Mouse (Mus musculus) thymus, adult 2 months (tissue): ENCODE data around the gene Slc12a8. TPM values are rescaled to one million over a fixed set of nuclear protein-coding genes. Genes with fewer than 3 reads are reported as not detected.

ENCODE experiments used
- DNase-seq: peaks from one replicate; pipeline ENCODE4 v3.0.0; 2021
- H3K27ac ChIP-seq: fragments of 200-500 bp; 2 replicates; pipeline ENCODE4 v1.5.1; 2012; ENCODE audit warnings: low read length, control low read depth; ENCODE audit not compliant: control insufficient read depth, insufficient read depth
- H3K27me3 ChIP-seq: fragments of 200-500 bp; 2 replicates; pipeline ENCODE4 v1.6.1; 2012; ENCODE audit warnings: mild to moderate bottlenecking, low read length, moderate library complexity, mixed read lengths; ENCODE audit not compliant: control insufficient read depth, insufficient read depth
- H3K36me3 ChIP-seq: fragments of 200-500 bp; 2 replicates; pipeline ENCODE4 v1.6.1; 2012; ENCODE audit warnings: mild to moderate bottlenecking, low read length, moderate library complexity; ENCODE audit not compliant: control insufficient read depth, insufficient read depth
- H3K4me1 ChIP-seq: fragments of 200-500 bp; replicated peaks from 2 replicates; pipeline ENCODE4 v1.6.1; 2012; ENCODE audit warnings: low read length; ENCODE audit not compliant: control insufficient read depth, insufficient read depth
- H3K4me3 ChIP-seq: fragments of 200-500 bp; 2 replicates; pipeline ENCODE4 v1.5.1; 2012; ENCODE audit warnings: mild to moderate bottlenecking, low read length, control low read depth, moderate library complexity; ENCODE audit not compliant: control insufficient read depth, insufficient read depth
- CTCF ChIP-seq: fragments of 200-500 bp; IDR thresholded peaks from 2 replicates; pipeline ENCODE4 v1.5.1; 2012; ENCODE audit warnings: mild to moderate bottlenecking, control low read depth, low read length, moderate library complexity, borderline replicate concordance; ENCODE audit not compliant: control insufficient read depth, poor library complexity, insufficient read depth; ENCODE audit errors: extremely low read depth
- POLR2A ChIP-seq: fragments of 200-500 bp; IDR thresholded peaks from 2 replicates; pipeline ENCODE4 v1.6.1; 2012; ENCODE audit warnings: mild to moderate bottlenecking, low read length, control low read depth, moderate library complexity; ENCODE audit not compliant: control insufficient read depth, poor library complexity, insufficient read depth; ENCODE audit errors: extremely low read depth
- WGBS: fragments of 180-500 bp; shearing (Covaris S2); methylation state at CpG from one replicate; pipeline ENCODE4 v1.1.7; 2018; 5-methylcytosine and 5-hydroxymethylcytosine counted together
- polyA plus RNA-seq: library from polyadenylated mRNA; depleted of rRNA; stranded (reverse); fragments of >200 nt; gene quantifications from 2 replicates; pipeline ENCODE4 v1.2.3, GENCODE M21; 2012

Slc12a8 gene
- polyA plus RNA-seq, 1 experiment, result 0.51 TPM

- Histone ChIP-seq H3K36me3 (no peaks in the 10 kb centered on the region), H3K27ac (no peak overlapping the region), H3K27me3 (no peaks in the 10 kb centered on the region), H3K4me1 (no peaks in the 10 kb centered on the region), H3K4me3 (no peak overlapping the region)
- WGBS, result 64% methylated on average over 3 of the region's 3 CpGs
- DNase-seq, result no peak
- TF ChIP-seq POLR2A (no peak), CTCF (no peak)
Observed at GRCm38 (mm10) chr16:33621836-33622235, 104.7 kb downstream of the Slc12a8 start.

GRCm38 (mm10) chr16:33624586-33624985 lies 107.5 kb downstream of the Slc12a8 start:
- Histone ChIP-seq H3K27me3 (no peaks in the 10 kb centered on the region), H3K4me3 (no peak overlapping the region), H3K27ac (no peak overlapping the region), H3K4me1 (no peaks in the 10 kb centered on the region), H3K36me3 (no peaks in the 10 kb centered on the region)
- DNase-seq, result no peak
- TF ChIP-seq CTCF (no peak), POLR2A (no peak)
- 96% methylated on average over 9 of the region's 9 CpGs for WGBS

GRCm38 (mm10) chr16:33629539-33629938 lies 112.4 kb downstream of the Slc12a8 start:
- H3K27me3 ChIP-seq, result no peaks in the 10 kb centered on the region
- no peak overlapping the region for H3K27ac ChIP-seq
- no peak for DNase-seq
- 95% methylated on average over 5 of the region's 5 CpGs for WGBS
- H3K4me3 ChIP-seq, result no peak overlapping the region
- no peak for TF ChIP-seq POLR2A
- TF ChIP-seq CTCF, result no peak
- H3K4me1 ChIP-seq, result no peaks in the 10 kb centered on the region
- no peaks in the 10 kb centered on the region for H3K36me3 ChIP-seq

GRCm38 (mm10) chr16:33635836-33636595 lies 118.9 kb downstream of the Slc12a8 start:
- WGBS, result 95% methylated on average over 12 of the region's 12 CpGs
- no peaks in the 10 kb centered on the region for H3K27me3 ChIP-seq
- DNase-seq, result no peak
- no peak overlapping the region for H3K27ac ChIP-seq
- no peak for TF ChIP-seq POLR2A
- no peak for TF ChIP-seq CTCF
- no peaks in the 10 kb centered on the region for H3K4me1 ChIP-seq
- H3K4me3 ChIP-seq, result no peak overlapping the region
- H3K36me3 ChIP-seq, result no peaks in the 10 kb centered on the region

GRCm38 (mm10) chr16:33641779-33642178 lies 124.7 kb downstream of the Slc12a8 start:
- Histone ChIP-seq H3K27ac (no peak overlapping the region), H3K4me3 (no peak overlapping the region), H3K36me3 (no peaks in the 10 kb centered on the region), H3K27me3 (no peaks in the 10 kb centered on the region), H3K4me1 (no peaks in the 10 kb centered on the region)
- DNase-seq, result no peak
- TF ChIP-seq CTCF (no peak), POLR2A (no peak)
- 61% methylated on average over 3 of the region's 3 CpGs for WGBS

GRCm38 (mm10) chr16:33653116-33653515 lies 136.0 kb downstream of the Slc12a8 start:
- Histone ChIP-seq H3K4me1 (no peaks in the 10 kb centered on the region), H3K27me3 (no peaks in the 10 kb centered on the region), H3K4me3 (no peak overlapping the region), H3K36me3 (no peaks in the 10 kb centered on the region), H3K27ac (no peak overlapping the region)
- 96% methylated on average over 6 of the region's 6 CpGs for WGBS
- TF ChIP-seq POLR2A (no peak), CTCF (no peak)
- no peak for DNase-seq
